Comparison of ENCODE assay signal across 12 mouse cellular contexts in the genomic region with DNA sequence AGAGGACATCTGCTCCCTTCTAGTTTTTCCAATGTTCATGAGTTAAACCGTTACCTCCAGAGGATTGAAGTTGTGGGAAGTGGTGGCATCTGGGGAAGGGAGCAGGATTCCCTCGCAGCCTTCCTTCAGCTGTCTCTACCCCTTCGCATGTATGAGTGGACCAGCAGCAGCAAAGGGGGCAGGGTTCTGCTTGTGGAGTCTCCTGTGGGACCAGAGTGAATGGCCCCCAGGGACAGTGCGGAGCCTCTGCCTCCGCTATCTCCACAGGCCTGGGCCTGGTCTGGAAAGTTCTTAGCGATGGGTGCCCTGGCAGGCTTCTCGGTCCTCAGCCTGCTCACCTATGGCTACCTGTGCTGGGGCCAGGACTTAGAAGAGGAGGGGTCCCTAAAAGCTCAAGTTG. TPM values are rescaled to one million over a fixed set of nuclear protein-coding genes. Genes with fewer than 3 reads are reported as not detected.
DNase-seq lines count a peak whose midpoint lies in the region; ATAC-seq and TF ChIP-seq lines count a peak whose summit lies in the region.
"Had no signal": no experiment of that assay in that cellular context is flagged by ENCODE, and none has a peak within 500 bp of the region (broad histone marks: within the 10 kb centered on the region; RNA-seq: fewer than 3 reads in every experiment).

No protein-coding gene starts in this region.

- H3K9me3 ChIP-seq in kidney, embryonic 15.5 days (replicated peaks) = no peaks in the 10 kb centered on the region
- no peaks in the 10 kb centered on the region for H3K9me3 ChIP-seq in limb, embryonic 11.5 days (ENCODE audit: control insufficient read depth, low read length)
- H3K9me3 ChIP-seq in forebrain, embryonic 12.5 days = no peaks in the 10 kb centered on the region
- H3K9me3 ChIP-seq: midbrain, embryonic 13.5 days had no signal

- peaks cover 7% of the 10 kb centered on the region; the same call in 1 of the 2 replicates for H3K27me3 ChIP-seq in kidney, embryonic 15.5 days
- H3K27me3 ChIP-seq in kidney, adult 2 months (replicated peaks; ENCODE audit: control insufficient read depth, insufficient read depth, low read length) = no peaks in the 10 kb centered on the region
- no peaks in the 10 kb centered on the region for H3K27me3 ChIP-seq in limb, embryonic 11.5 days (ENCODE audit: control insufficient read depth, insufficient read depth, low read length)
- H3K27me3 ChIP-seq in forebrain, embryonic 12.5 days = peaks cover 14% of the 10 kb centered on the region

- ATAC-seq in kidney, embryonic 15.5 days (replicated peaks; ENCODE audit: low FRiP score) = no peak
- no peak for ATAC-seq in limb, embryonic 11.5 days (ENCODE audit: insufficient number of reproducible peaks, low FRiP score, low TSS enrichment, low read depth)
- no peak for ATAC-seq in forebrain, embryonic 12.5 days (ENCODE audit: low FRiP score)
- ATAC-seq: inflammation-experienced regulatory T-cells, adult 6 months had no signal

- H3K36me3 ChIP-seq in kidney, embryonic 15.5 days = no peaks in the 10 kb centered on the region
- no peaks in the 10 kb centered on the region for H3K36me3 ChIP-seq in kidney, adult 2 months (ENCODE audit: control insufficient read depth, insufficient read depth, low read length)
- no peaks in the 10 kb centered on the region for H3K36me3 ChIP-seq in limb, embryonic 11.5 days (ENCODE audit: control insufficient read depth, insufficient read depth, low read length)
- no peaks in the 10 kb centered on the region for H3K36me3 ChIP-seq in forebrain, embryonic 12.5 days (replicated peaks)
- H3K36me3 ChIP-seq: midbrain, embryonic 13.5 days had no signal

- H3K27ac ChIP-seq in kidney, embryonic 15.5 days = peak overlapping the region; percentile 39; the same call in 1 of the 2 replicates
- H3K27ac ChIP-seq in kidney, adult 2 months (ENCODE audit: insufficient read depth, low read depth, low read length) = no peak overlapping the region
- no peak overlapping the region for H3K27ac ChIP-seq in limb, embryonic 11.5 days (replicated peaks; ENCODE audit: low read depth, low read length)
- no peak overlapping the region for H3K27ac ChIP-seq in forebrain, embryonic 12.5 days
- H3K27ac ChIP-seq: midbrain, embryonic 13.5 days had no signal

- TF ChIP-seq CTCF in kidney, adult 2 months (conservative IDR thresholded peaks at IDR 0.05; ENCODE audit: insufficient read depth, insufficient read length, low read depth, low read length) = no peak

- 84% methylated on average over 7 of the region's 7 CpGs for WGBS in kidney, embryonic 15.5 days
- 91% methylated on average over 7 of the region's 7 CpGs for WGBS in kidney, adult 2 months
- WGBS in limb, embryonic 11.5 days = 90% methylated on average over 7 of the region's 7 CpGs
- WGBS in forebrain, embryonic 12.5 days = 90% methylated on average over 7 of the region's 7 CpGs

- peak overlapping the region; percentile 50 for H3K4me3 ChIP-seq in kidney, embryonic 15.5 days (replicated peaks)
- no peak overlapping the region for H3K4me3 ChIP-seq in kidney, adult 2 months (ENCODE audit: insufficient read depth, low read depth, low read length)
- H3K4me3 ChIP-seq in limb, embryonic 11.5 days (ENCODE audit: low read depth, low read length) = no peak overlapping the region
- no peak overlapping the region for H3K4me3 ChIP-seq in forebrain, embryonic 12.5 days (replicated peaks)

- TF ChIP-seq POLR2A in kidney, adult 2 months (IDR thresholded peaks at IDR 0.05; ENCODE audit: low read depth, low read length) = no peak

- H3K9ac ChIP-seq in kidney, embryonic 15.5 days = no peak overlapping the region
- H3K9ac ChIP-seq in limb, embryonic 11.5 days (ENCODE audit: low read length) = no peak overlapping the region
- no peak overlapping the region for H3K9ac ChIP-seq in forebrain, embryonic 12.5 days

- peak overlapping the region; percentile 87 for H3K4me2 ChIP-seq in kidney, embryonic 15.5 days
- H3K4me2 ChIP-seq in limb, embryonic 11.5 days (ENCODE audit: low read depth, severe bottlenecking) = peak overlapping the region; percentile 64; the same call in 1 of the 2 replicates
- H3K4me2 ChIP-seq in forebrain, embryonic 12.5 days = no peak overlapping the region

- intact Hi-C loops in gastrocnemius, postnatal 14 days (cut with DNase I; ENCODE audit: low total_unique reads) = no loop called here

- DNase-seq in gastrocnemius, postnatal 14 days = peak; percentile 10
- no peak for DNase-seq in gastrocnemius, adult 18-20 months (ENCODE audit: low spot score)
- no peak for DNase-seq in kidney, adult 2 months
- peak; percentile 23 for DNase-seq in 3T3-L1 (ENCODE audit: low read depth, low spot score)
- no peak for DNase-seq in limb, embryonic 11.5 days (ENCODE audit: low spot score)
- DNase-seq in ovary, postnatal 14 days (ENCODE audit: low spot score) = no peak
- DNase-seq: layer of hippocampus, postnatal 36 days had no signal

- H3K4me1 ChIP-seq in kidney, embryonic 15.5 days = peaks cover 11% of the 10 kb centered on the region
- H3K4me1 ChIP-seq in kidney, adult 2 months (ENCODE audit: control insufficient read depth, insufficient read depth, low read length) = no peaks in the 10 kb centered on the region
- H3K4me1 ChIP-seq in limb, embryonic 11.5 days (ENCODE audit: control insufficient read depth, insufficient read depth, low read length) = no peaks in the 10 kb centered on the region
- peaks cover 9% of the 10 kb centered on the region for H3K4me1 ChIP-seq in forebrain, embryonic 12.5 days

RNA-seq across cellular contexts. Expression of a gene that starts 1.1 kb away (rescaled TPM):
- 1 to 10 TPM in 1 of 2 experiments, under 1 TPM in 1; 0.82 to 1.3 TPM for total RNA-seq in gastrocnemius, postnatal 14 days (2021)
- total RNA-seq in gastrocnemius, adult 18-20 months (2021) = under 1 TPM; 0.30 to 0.38 TPM
- 1.4 and 2.1 TPM in 2 replicates for polyA plus RNA-seq in kidney, embryonic 15.5 days (2015; fragmentation: Nextera tagmentation; extraction: Ambion mirVana)
- 0.06 and 0.08 TPM in 2 replicates for polyA plus RNA-seq in kidney, adult 2 months (2012; rRNA removed)
- 1.2 and 1.8 TPM in 2 replicates for polyA plus RNA-seq in limb, embryonic 11.5 days (2014; fragmentation: Nextera tagmentation; extraction: Ambion mirVana)
- 0.22 and 0.27 TPM in 2 replicates for polyA plus RNA-seq in forebrain, embryonic 12.5 days (2016; fragmentation: Nextera tagmentation; extraction: Ambion mirVana)
- polyA plus RNA-seq: inflammation-experienced regulatory T-cells, adult 6 months; liver, embryonic 16.5 days had no signal

Comparison
In these comparisons a context has a peak if more than half of its experiments do, and no peak if none do; other contexts are left out.
1. DNase-seq: peak in gastrocnemius, postnatal 14 days (single experiment) and 3T3-L1 (single experiment); none in gastrocnemius, adult 18-20 months (single experiment), kidney, adult 2 months (single experiment), limb, embryonic 11.5 days (single experiment) and ovary, postnatal 14 days (single experiment).